Mouse (Mus musculus) megakaryocyte, embryonic 14.5 days (primary cell): Measurements from ENCODE around the gene Lef1. TPM values are rescaled to one million over a fixed set of nuclear protein-coding genes. Genes with fewer than 3 reads are reported as not detected.

Experiments
- H3K27me3 ChIP-seq: replicated peaks from 2 replicates; pipeline ENCODE3; 2012; ENCODE audit warnings: inconsistent platforms
- H3K36me3 ChIP-seq: replicated peaks from 2 replicates; pipeline ENCODE3; 2012; ENCODE audit warnings: low read length, inconsistent platforms, mixed read lengths
- H3K4me1 ChIP-seq: 2 replicates; pipeline ENCODE4 v1.6.1; 2012; ENCODE audit warnings: inconsistent platforms
- H3K4me3 ChIP-seq: replicated peaks from 2 replicates; pipeline ENCODE3; 2012; ENCODE audit warnings: moderate library complexity, mild to moderate bottlenecking, inconsistent platforms
- H3K9me3 ChIP-seq: 2 replicates; pipeline ENCODE4 v1.6.1; 2012; ENCODE audit warnings: inconsistent platforms
- FLI1 ChIP-seq: IDR thresholded peaks from 2 replicates; pipeline ENCODE4 v1.6.1; 2012; ENCODE audit warnings: low read length, inconsistent platforms, mixed read lengths
- GATA1 ChIP-seq: IDR thresholded peaks from 3 replicates; pipeline ENCODE4 v1.6.1; 2012; ENCODE audit warnings: mixed read lengths, low read length, inconsistent platforms, borderline replicate concordance
- polyA plus RNA-seq: library from polyadenylated mRNA; stranded (reverse); fragments of >175 nt; gene quantifications from 2 replicates; pipeline ENCODE4 v1.2.3, GENCODE M21; 2012; ENCODE audit warnings: low replicate concordance; ENCODE audit not compliant: insufficient read depth

Lef1 gene
- polyA plus RNA-seq, 1 experiment, result not detected

- peaks cover 43% of the 10 kb centered on the region for H3K4me1 ChIP-seq
- H3K27me3 ChIP-seq, result peaks cover 94% of the 10 kb centered on the region
- H3K36me3 ChIP-seq, result no peaks in the 10 kb centered on the region
- H3K4me3 ChIP-seq, result peak overlapping the region; percentile 88
- no peaks in the 10 kb centered on the region for H3K9me3 ChIP-seq
- TF ChIP-seq GATA1, result no peak
- no peak for TF ChIP-seq FLI1
These were observed 3.6 kb upstream of the Lef1 start for GRCm38 (mm10) chr3:131106451-131107291.

- Histone ChIP-seq H3K4me3 (no peak overlapping the region), H3K4me1 (peaks cover 52% of the 10 kb centered on the region), H3K36me3 (no peaks in the 10 kb centered on the region), H3K27me3 (peaks cover 94% of the 10 kb centered on the region), H3K9me3 (no peaks in the 10 kb centered on the region)
- TF ChIP-seq FLI1 (no peak), GATA1 (no peak)
These were observed 2.8 kb upstream of the Lef1 start for GRCm38 (mm10) chr3:131107301-131108093.

GRCm38 (mm10) chr3:131108094-131108653 lies 2.1 kb upstream of the Lef1 start:
- Histone ChIP-seq H3K4me1 (peaks cover 53% of the 10 kb centered on the region), H3K4me3 (no peak overlapping the region), H3K36me3 (no peaks in the 10 kb centered on the region), H3K27me3 (peaks cover 94% of the 10 kb centered on the region), H3K9me3 (no peaks in the 10 kb centered on the region)
- no peak for TF ChIP-seq FLI1
- no peak for TF ChIP-seq GATA1

GRCm38 (mm10) chr3:131109066-131109685 lies 1.1 kb upstream of the Lef1 start:
- TF ChIP-seq FLI1 (no peak), GATA1 (no peak)
- Histone ChIP-seq H3K4me1 (peaks cover 53% of the 10 kb centered on the region), H3K27me3 (peaks cover 94% of the 10 kb centered on the region), H3K36me3 (no peaks in the 10 kb centered on the region), H3K4me3 (peak overlapping the region; percentile 62), H3K9me3 (no peaks in the 10 kb centered on the region)

- H3K4me1 ChIP-seq, result peaks cover 53% of the 10 kb centered on the region
- peak overlapping the region; percentile 62 for H3K4me3 ChIP-seq
- no peaks in the 10 kb centered on the region for H3K9me3 ChIP-seq
- H3K27me3 ChIP-seq, result peaks cover 97% of the 10 kb centered on the region
- TF ChIP-seq GATA1, result no peak
- no peak for TF ChIP-seq FLI1
- no peaks in the 10 kb centered on the region for H3K36me3 ChIP-seq
These were observed 593 bp upstream of the Lef1 start for GRCm38 (mm10) chr3:131109686-131110070.

- Histone ChIP-seq H3K36me3 (no peaks in the 10 kb centered on the region), H3K4me1 (peaks cover 47% of the 10 kb centered on the region), H3K27me3 (peaks cover 96% of the 10 kb centered on the region), H3K4me3 (peak overlapping the region; percentile 91), H3K9me3 (peaks cover 4% of the 10 kb centered on the region; the same call in 1 of the 2 replicates)
- no peak for TF ChIP-seq FLI1
- TF ChIP-seq GATA1, result no peak
These were observed 1.0 kb downstream of the Lef1 start for GRCm38 (mm10) chr3:131111151-131111850.

GRCm38 (mm10) chr3:131111851-131112572 lies 1.7 kb downstream of the Lef1 start:
- peaks cover 6% of the 10 kb centered on the region; the same call in 1 of the 2 replicates for H3K9me3 ChIP-seq
- H3K36me3 ChIP-seq, result no peaks in the 10 kb centered on the region
- H3K4me1 ChIP-seq, result peaks cover 40% of the 10 kb centered on the region
- peaks cover 92% of the 10 kb centered on the region for H3K27me3 ChIP-seq
- H3K4me3 ChIP-seq, result peak overlapping the region; percentile 91
- TF ChIP-seq FLI1, result no peak
- TF ChIP-seq GATA1, result no peak

- Histone ChIP-seq H3K4me3 (peak overlapping the region; percentile 91), H3K4me1 (peaks cover 38% of the 10 kb centered on the region), H3K9me3 (peaks cover 6% of the 10 kb centered on the region; the same call in 1 of the 2 replicates), H3K36me3 (no peaks in the 10 kb centered on the region), H3K27me3 (peaks cover 88% of the 10 kb centered on the region)
- TF ChIP-seq FLI1 (no peak), GATA1 (no peak)
These were observed 2.3 kb downstream of the Lef1 start for GRCm38 (mm10) chr3:131112573-131112955.
